22 mouse cellular contexts compared by ENCODE assay signal in genomic region chr5:138936399-138937089, GRCm38 (mm10).
DNase-seq lines count a peak whose midpoint lies in the region; ATAC-seq and TF ChIP-seq lines count a peak whose summit lies in the region.
"Had no signal": no experiment of that assay in that cellular context is flagged by ENCODE, and none has a peak within 500 bp of the region (broad histone marks: within the 10 kb centered on the region; RNA-seq: fewer than 3 reads in every experiment).

No protein-coding gene starts in this region.

- H3K27ac ChIP-seq in gastrocnemius, adult 2 months: peak overlapping the region; percentile 86
- H3K27ac ChIP-seq in hindbrain, embryonic 13.5 days: no peak overlapping the region
- H3K27ac ChIP-seq in thymus, adult 2 months (ENCODE audit: control insufficient read depth, insufficient read depth, low read length): no peak overlapping the region
- H3K27ac ChIP-seq: embryonic facial prominence, embryonic 10.5 days; embryonic facial prominence, embryonic 12.5 days; forebrain, embryonic 10.5 days; forebrain, embryonic 12.5 days had no signal

- 90% methylated on average over 8 of the region's 8 CpGs for WGBS in hindbrain, embryonic 13.5 days
- WGBS in thymus, adult 2 months: 89% methylated on average over 8 of the region's 8 CpGs

- no peak for TF ChIP-seq POLR2A in thymus, adult 2 months (IDR thresholded peaks at IDR 0.05; ENCODE audit: control insufficient read depth, extremely low read depth, insufficient read depth, low read length, poor library complexity)

- H3K4me1 ChIP-seq in hindbrain, embryonic 13.5 days (replicated peaks): peaks cover 25% of the 10 kb centered on the region
- H3K4me1 ChIP-seq in thymus, adult 2 months (replicated peaks; ENCODE audit: control insufficient read depth, insufficient read depth, low read length): no peaks in the 10 kb centered on the region; the same call in 1 of the 2 replicates

- peaks cover 14% of the 10 kb centered on the region for H3K27me3 ChIP-seq in hindbrain, embryonic 13.5 days
- no peaks in the 10 kb centered on the region for H3K27me3 ChIP-seq in thymus, adult 2 months (ENCODE audit: control insufficient read depth, insufficient read depth, low read length)

- H3K4me3 ChIP-seq in gastrocnemius, adult 2 months: peak overlapping the region; percentile 48
- no peak overlapping the region for H3K4me3 ChIP-seq in hindbrain, embryonic 13.5 days
- no peak overlapping the region for H3K4me3 ChIP-seq in thymus, adult 2 months (ENCODE audit: control insufficient read depth, insufficient read depth, low read length)
- H3K4me3 ChIP-seq: embryonic facial prominence, embryonic 10.5 days; embryonic facial prominence, embryonic 12.5 days; forebrain, embryonic 10.5 days; forebrain, embryonic 12.5 days had no signal

- H3K9me3 ChIP-seq in hindbrain, embryonic 13.5 days: no peaks in the 10 kb centered on the region
- H3K9me3 ChIP-seq: embryonic facial prominence, embryonic 10.5 days; embryonic facial prominence, embryonic 12.5 days; forebrain, embryonic 10.5 days; forebrain, embryonic 12.5 days had no signal

- TF ChIP-seq CTCF in gastrocnemius, adult 2 months (IDR thresholded peaks at IDR 0.05): no peak
- no peak for TF ChIP-seq CTCF in thymus, adult 2 months (IDR thresholded peaks at IDR 0.05; ENCODE audit: borderline replicate concordance, control insufficient read depth, extremely low read depth, insufficient read depth, low read length, poor library complexity)

- intact Hi-C loops in gastrocnemius, adult 2 months (cut with DNase I): no loop called here

- H3K4me2 ChIP-seq in hindbrain, embryonic 13.5 days: no peak overlapping the region
- H3K4me2 ChIP-seq: embryonic facial prominence, embryonic 12.5 days; forebrain, embryonic 12.5 days had no signal

- peak; percentile 85 for DNase-seq in gastrocnemius, adult 2 months
- no peak for DNase-seq in gastrocnemius, postnatal 4 days (ENCODE audit: low spot score in 2 of 2)
- peak; percentile 63 to 81 for DNase-seq in gastrocnemius, adult 8-10 months (ENCODE audit: low spot score in 2 of 2)
- peak; percentile 71 for DNase-seq in gastrocnemius, postnatal 25 days
- DNase-seq in skeletal muscle tissue, adult 2 months (ENCODE audit: low read depth, low spot score): peak; percentile 90
- no peak for DNase-seq in thymus, adult 2 months
- DNase-seq: adrenal gland, adult 8-10 months; adrenal gland, postnatal 14 days; adrenal gland, postnatal 36 days; cerebellum, adult 11-12 months; cerebellum, adult 2 months; cerebellum, adult 9-10 months; cerebellum, postnatal 10 days; cerebellum, postnatal 25 days had no signal

- H3K36me3 ChIP-seq in hindbrain, embryonic 13.5 days: no peaks in the 10 kb centered on the region
- no peaks in the 10 kb centered on the region for H3K36me3 ChIP-seq in thymus, adult 2 months (ENCODE audit: control insufficient read depth, insufficient read depth, low read length)
- H3K36me3 ChIP-seq: embryonic facial prominence, embryonic 10.5 days; embryonic facial prominence, embryonic 12.5 days; forebrain, embryonic 10.5 days; forebrain, embryonic 12.5 days had no signal

- no peak for ATAC-seq in megakaryocyte, adult 5-6 weeks (ENCODE audit: poor library complexity, severe bottlenecking)
- no peak for ATAC-seq in hindbrain, embryonic 13.5 days (ENCODE audit: low FRiP score)
- ATAC-seq: forebrain, embryonic 14.5 days; forebrain, embryonic 16.5 days had no signal

- no peak overlapping the region for H3K9ac ChIP-seq in hindbrain, embryonic 13.5 days
- H3K9ac ChIP-seq: embryonic facial prominence, embryonic 12.5 days; forebrain, embryonic 12.5 days had no signal

Comparison
In these comparisons a context has a peak if more than half of its experiments do, and no peak if none do; other contexts are left out.
1. DNase-seq: peak in gastrocnemius, adult 2 months (single experiment), gastrocnemius, adult 8-10 months (2 of 2), gastrocnemius, postnatal 25 days (single experiment) and skeletal muscle tissue, adult 2 months (single experiment); none in gastrocnemius, postnatal 4 days (0 of 2) and thymus, adult 2 months (single experiment).